Mouse (Mus musculus) erythroblast, embryonic 14.5 days (primary cell): ENCODE measurements around the gene Cib1.

Experiments
- GATA1 ChIP-seq: IDR thresholded peaks from 2 replicates; pipeline ENCODE4 v1.6.1; 2012; ENCODE audit warnings: low read length, inconsistent platforms, mixed read lengths
- TAL1 ChIP-seq: IDR thresholded peaks from 3 replicates; pipeline ENCODE4 v1.6.1; 2012; ENCODE audit warnings: low read length, inconsistent platforms, mixed read lengths

DNA sequence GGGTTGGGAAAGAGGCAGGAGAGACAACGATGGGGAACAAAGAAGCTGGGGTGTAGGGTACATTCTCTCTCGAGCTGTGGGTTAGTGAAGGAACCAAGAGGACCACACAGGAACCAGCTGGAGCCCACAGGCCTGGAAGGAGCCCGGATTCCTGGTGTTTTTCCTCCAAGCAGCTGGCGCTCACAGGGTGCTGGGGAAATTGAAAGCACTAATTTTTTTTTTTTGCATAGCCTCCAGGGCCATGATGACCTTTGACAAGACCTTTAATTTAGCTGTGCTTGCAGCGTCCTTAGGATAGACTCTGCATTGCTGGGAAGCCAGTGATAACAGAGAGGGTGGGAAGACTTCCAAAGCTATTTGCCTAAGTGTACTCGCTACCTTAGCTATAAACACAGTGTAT is 47.6 kb downstream of the Cib1 start:
- TF ChIP-seq TAL1 (no peak), GATA1 (no peak)
